Mouse (Mus musculus) megakaryocyte, embryonic 14.5 days (primary cell): ENCODE data around the gene Lyrm4.

Source experiments
- FLI1 ChIP-seq: IDR thresholded peaks from 2 replicates; pipeline ENCODE4 v1.6.1; 2012; ENCODE audit warnings: low read length, inconsistent platforms, mixed read lengths
- GATA1 ChIP-seq: IDR thresholded peaks from 3 replicates; pipeline ENCODE4 v1.6.1; 2012; ENCODE audit warnings: mixed read lengths, low read length, inconsistent platforms, borderline replicate concordance

GRCm38 (mm10) chr13:36140247-36141016 is 23.1 kb upstream of the Lyrm4 start:
- TF ChIP-seq GATA1: no peak
- TF ChIP-seq FLI1: no peak
